Mouse (Mus musculus): ENCODE measurements at regions not wholly inside any gene's neighbourhood (a gene's known extent, or its start where the extent isn't known, plus 50 kb on each side); places are given as distances from the start of the nearest gene placed in this dataset.

- TF ChIP-seq POLR2A (IDR thresholded peaks at IDR 0.05; ENCODE audit: borderline replicate concordance, extremely low read depth, insufficient read depth, insufficient read length), result no peak
- no peak for DNase-seq (ENCODE audit: low spot score)
- Histone ChIP-seq H3K9ac (ENCODE audit: low read depth, low read length, severe bottlenecking) (no peak overlapping the region), H3K27ac (replicated peaks; ENCODE audit: low read depth, low read length) (no peak overlapping the region), H3K4me3 (replicated peaks; ENCODE audit: low read length) (no peak overlapping the region), H3K27me3 (ENCODE audit: control insufficient read depth, insufficient read depth, low read length) (no peaks in the 10 kb centered on the region), H3K9me3 (ENCODE audit: control insufficient read depth, low read length) (no peaks in the 10 kb centered on the region), H3K4me2 (replicated peaks; ENCODE audit: low read depth, low read length, severe bottlenecking) (no peak overlapping the region), H3K36me3 (ENCODE audit: control insufficient read depth, insufficient read depth, low read length) (no peaks in the 10 kb centered on the region), H3K4me1 (ENCODE audit: control insufficient read depth, insufficient read depth, low read length) (no peaks in the 10 kb centered on the region)
- ATAC-seq (ENCODE audit: low FRiP score, low read depth), result no peak
- WGBS, result 49% methylated on average over 8 of the region's 8 CpGs
Observed at GRCm38 (mm10) chr9:47387716-47388300, 142.2 kb upstream of the Cadm1 start.

- no peak overlapping the region for H3K27ac ChIP-seq (replicated peaks; ENCODE audit: low read depth, low read length)
- no peaks in the 10 kb centered on the region for H3K9me3 ChIP-seq (ENCODE audit: control insufficient read depth, low read length)
- WGBS, result 95% methylated on average over 6 of the region's 6 CpGs
- no peak overlapping the region for H3K4me3 ChIP-seq (replicated peaks; ENCODE audit: low read length)
- TF ChIP-seq POLR2A (IDR thresholded peaks at IDR 0.05; ENCODE audit: borderline replicate concordance, extremely low read depth, insufficient read depth, insufficient read length), result no peak
- H3K27me3 ChIP-seq (ENCODE audit: control insufficient read depth, insufficient read depth, low read length), result no peaks in the 10 kb centered on the region
- H3K9ac ChIP-seq (ENCODE audit: low read depth, low read length, severe bottlenecking), result no peak overlapping the region
- DNase-seq (ENCODE audit: low spot score), result no peak
- no peak for ATAC-seq (ENCODE audit: low FRiP score, low read depth)
- H3K4me1 ChIP-seq (ENCODE audit: control insufficient read depth, insufficient read depth, low read length), result no peaks in the 10 kb centered on the region
- H3K36me3 ChIP-seq (ENCODE audit: control insufficient read depth, insufficient read depth, low read length), result no peaks in the 10 kb centered on the region
- H3K4me2 ChIP-seq (replicated peaks; ENCODE audit: low read depth, low read length, severe bottlenecking), result no peak overlapping the region
Observed at GRCm38 (mm10) chr9:47389901-47390300, 140.1 kb upstream of the Cadm1 start.

- Histone ChIP-seq H3K4me1 (ENCODE audit: control insufficient read depth, insufficient read depth, low read length) (no peaks in the 10 kb centered on the region), H3K9ac (ENCODE audit: low read depth, low read length, severe bottlenecking) (no peak overlapping the region), H3K4me3 (replicated peaks; ENCODE audit: low read length) (no peak overlapping the region), H3K4me2 (replicated peaks; ENCODE audit: low read depth, low read length, severe bottlenecking) (no peak overlapping the region), H3K36me3 (ENCODE audit: control insufficient read depth, insufficient read depth, low read length) (no peaks in the 10 kb centered on the region), H3K9me3 (ENCODE audit: control insufficient read depth, low read length) (no peaks in the 10 kb centered on the region), H3K27me3 (ENCODE audit: control insufficient read depth, insufficient read depth, low read length) (no peaks in the 10 kb centered on the region), H3K27ac (replicated peaks; ENCODE audit: low read depth, low read length) (no peak overlapping the region)
- TF ChIP-seq POLR2A (IDR thresholded peaks at IDR 0.05; ENCODE audit: borderline replicate concordance, extremely low read depth, insufficient read depth, insufficient read length), result no peak
- peak; percentile 36 for DNase-seq (ENCODE audit: low spot score)
- ATAC-seq (ENCODE audit: low FRiP score, low read depth), result no peak
- WGBS, result 75% methylated on average over 5 of the region's 5 CpGs
Observed at GRCm38 (mm10) chr9:47391669-47392068, 138.3 kb upstream of the Cadm1 start.

- Histone ChIP-seq H3K4me3 (replicated peaks; ENCODE audit: low read length) (no peak overlapping the region), H3K4me1 (ENCODE audit: control insufficient read depth, insufficient read depth, low read length) (peaks cover 17% of the 10 kb centered on the region), H3K9ac (ENCODE audit: low read depth, low read length, severe bottlenecking) (no peak overlapping the region), H3K36me3 (ENCODE audit: control insufficient read depth, insufficient read depth, low read length) (no peaks in the 10 kb centered on the region), H3K27ac (replicated peaks; ENCODE audit: low read depth, low read length) (no peak overlapping the region), H3K9me3 (ENCODE audit: control insufficient read depth, low read length) (no peaks in the 10 kb centered on the region), H3K4me2 (replicated peaks; ENCODE audit: low read depth, low read length, severe bottlenecking) (no peak overlapping the region), H3K27me3 (ENCODE audit: control insufficient read depth, insufficient read depth, low read length) (no peaks in the 10 kb centered on the region)
- 6% methylated on average over 2 of the region's 2 CpGs for WGBS
- ATAC-seq (ENCODE audit: low FRiP score, low read depth) (no peak), DNase-seq (ENCODE audit: low spot score) (no peak)
- TF ChIP-seq POLR2A (IDR thresholded peaks at IDR 0.05; ENCODE audit: borderline replicate concordance, extremely low read depth, insufficient read depth, insufficient read length), result no peak
Observed at GRCm38 (mm10) chr9:47399598-47399997, 130.4 kb upstream of the Cadm1 start.

- no peak overlapping the region for H3K27ac ChIP-seq (replicated peaks; ENCODE audit: low read depth, low read length)
- H3K4me3 ChIP-seq (replicated peaks; ENCODE audit: low read length), result no peak overlapping the region
- 33% methylated on average over 7 of the region's 7 CpGs for WGBS
- no peaks in the 10 kb centered on the region for H3K9me3 ChIP-seq (ENCODE audit: control insufficient read depth, low read length)
- no peak for TF ChIP-seq POLR2A (IDR thresholded peaks at IDR 0.05; ENCODE audit: borderline replicate concordance, extremely low read depth, insufficient read depth, insufficient read length)
- no peaks in the 10 kb centered on the region for H3K36me3 ChIP-seq (ENCODE audit: control insufficient read depth, insufficient read depth, low read length)
- no peak for DNase-seq (ENCODE audit: low spot score)
- no peak overlapping the region for H3K9ac ChIP-seq (ENCODE audit: low read depth, low read length, severe bottlenecking)
- H3K4me1 ChIP-seq (ENCODE audit: control insufficient read depth, insufficient read depth, low read length), result peaks cover 22% of the 10 kb centered on the region
- H3K4me2 ChIP-seq (replicated peaks; ENCODE audit: low read depth, low read length, severe bottlenecking), result no peak overlapping the region
- ATAC-seq (ENCODE audit: low FRiP score, low read depth), result peak; percentile 15; the same call in 1 of the 2 replicates
- H3K27me3 ChIP-seq (ENCODE audit: control insufficient read depth, insufficient read depth, low read length), result no peaks in the 10 kb centered on the region
Observed at GRCm38 (mm10) chr9:47400117-47400823, 129.7 kb upstream of the Cadm1 start.
